Mouse (Mus musculus) gastrocnemius, postnatal 10 days (tissue): ENCODE results near the gene Rufy2. TPM values are rescaled to one million over a fixed set of nuclear protein-coding genes. Genes with fewer than 3 reads are reported as not detected.

Experiments
- DNase-seq: peaks from one replicate; pipeline ENCODE4 v3.0.0; 2021; ENCODE audit warnings: mixed read lengths
- long read RNA-seq, 2 experiments: library from polyadenylated mRNA; stranded (forward); transcript quantifications; one replicate each; pipeline ENCODE4 v2.0.0; 2021
- total RNA-seq, 2 experiments: library from RNA; stranded (reverse); gene quantifications; 2 replicates each; pipeline ENCODE4 v1.2.3; 2021

Rufy2 gene
- total RNA-seq = 10 to 100 TPM; 12.2 to 12.3 TPM
- long read RNA-seq, experiment 1, full-length matches to known transcripts = 2 of 9 reads
- long read RNA-seq, experiment 1, partial matches to known transcripts = 0 of 9 reads
- long read RNA-seq, experiment 1, other reads (novel, unspliced or antisense) = 7 of 9 reads
- long read RNA-seq, experiment 2, full-length matches to known transcripts = 2 of 4 reads
- long read RNA-seq, experiment 2, partial matches to known transcripts = 0 of 4 reads
- long read RNA-seq, experiment 2, other reads (novel, unspliced or antisense) = 2 of 4 reads

- DNase-seq = peak; percentile 91
Measured at GRCm38 (mm10) chr10:62980039-62980954, at the start of gene Rufy2. Gene Rufy2, plus strand, starts transcription at chr10:62980223.

GRCm38 (mm10) chr10:62932381-62932780 is 47.6 kb upstream of the Rufy2 start:
- no peak for DNase-seq

GRCm38 (mm10) chr10:62944975-62945580 is 34.9 kb upstream of the Rufy2 start:
- no peak for DNase-seq

- DNase-seq = peak; percentile 71
Measured at GRCm38 (mm10) chr10:62946738-62947471, 33.1 kb upstream of the Rufy2 start, which contains the start of gene Dna2. Gene Dna2, plus strand, starts transcription at chr10:62947026.

- DNase-seq = no peak
Measured at GRCm38 (mm10) chr10:62948551-62948950, 31.5 kb upstream of the Rufy2 start.

- no peak for DNase-seq
Measured at GRCm38 (mm10) chr10:62963956-62964355, 16.1 kb upstream of the Rufy2 start.

GRCm38 (mm10) chr10:62965796-62966195 is 14.2 kb upstream of the Rufy2 start:
- DNase-seq = no peak

- no peak for DNase-seq
Measured at GRCm38 (mm10) chr10:62966291-62966690, 13.7 kb upstream of the Rufy2 start.

- DNase-seq = no peak
Measured at GRCm38 (mm10) chr10:62971821-62972220, 8.2 kb upstream of the Rufy2 start.

- DNase-seq = no peak
Measured at GRCm38 (mm10) chr10:62979667-62980038, 370 bp upstream of the Rufy2 start.

GRCm38 (mm10) chr10:62984072-62984471 is 4.0 kb downstream of the Rufy2 start:
- no peak for DNase-seq

- no peak for DNase-seq
Measured at GRCm38 (mm10) chr10:62984495-62984894, 4.5 kb downstream of the Rufy2 start.

- peak; percentile 24 for DNase-seq
Measured at GRCm38 (mm10) chr10:62987341-62987740, 7.3 kb downstream of the Rufy2 start.

GRCm38 (mm10) chr10:62990636-62991035 is 10.6 kb downstream of the Rufy2 start:
- DNase-seq = no peak

- no peak for DNase-seq
Measured at GRCm38 (mm10) chr10:62993991-62994390, 14.0 kb downstream of the Rufy2 start.

GRCm38 (mm10) chr10:63000584-63000983 is 20.6 kb downstream of the Rufy2 start:
- DNase-seq = no peak

GRCm38 (mm10) chr10:63003252-63003651 is 23.2 kb downstream of the Rufy2 start:
- no peak for DNase-seq

- DNase-seq = no peak
Measured at GRCm38 (mm10) chr10:63004556-63004955, 24.5 kb downstream of the Rufy2 start.

- no peak for DNase-seq
Measured at GRCm38 (mm10) chr10:63008193-63008592, 28.2 kb downstream of the Rufy2 start.

- no peak for DNase-seq
Measured at GRCm38 (mm10) chr10:63010268-63010667, 30.2 kb downstream of the Rufy2 start.

GRCm38 (mm10) chr10:63011556-63011955 is 31.5 kb downstream of the Rufy2 start:
- no peak for DNase-seq

- DNase-seq = no peak
Measured at GRCm38 (mm10) chr10:63013476-63013875, 33.5 kb downstream of the Rufy2 start.
